Mouse (Mus musculus) megakaryocyte progenitor cell, adult 5-6 weeks (primary cell): ENCODE measurements around the gene Aimp2. TPM values are rescaled to one million over a fixed set of nuclear protein-coding genes. Genes with fewer than 3 reads are reported as not detected.
A peak's percentile ranks its signal among the peaks of the same experiment; 100 is the strongest.

Experiments used
- ATAC-seq: replicated peaks from 2 replicates; pipeline ENCODE4 v1.8.0; 2016; ENCODE audit warnings: mild to moderate bottlenecking, moderate TSS enrichment, inconsistent platforms; ENCODE audit not compliant: poor library complexity
- total RNA-seq, 2 experiments: library from RNA; stranded (forward) in 1 of 2; stranded (reverse) in 1 of 2; fragments of 157-497, 149-512 nt in 1 of 2; fragments of 200-1000 nt in 1 of 2; gene quantifications; 2 replicates each; pipeline versions ENCODE4 v1.2.3 to v1.2.4; 2015 to 2017

The Aimp2 gene
- total RNA-seq, 2 experiments from 2014 or later, result 71.2 to 74.0 TPM

GRCm38 (mm10) chr5:143903813-143904212 is 5.8 kb downstream of the Aimp2 start:
- peak; percentile 67 for ATAC-seq

DNA sequence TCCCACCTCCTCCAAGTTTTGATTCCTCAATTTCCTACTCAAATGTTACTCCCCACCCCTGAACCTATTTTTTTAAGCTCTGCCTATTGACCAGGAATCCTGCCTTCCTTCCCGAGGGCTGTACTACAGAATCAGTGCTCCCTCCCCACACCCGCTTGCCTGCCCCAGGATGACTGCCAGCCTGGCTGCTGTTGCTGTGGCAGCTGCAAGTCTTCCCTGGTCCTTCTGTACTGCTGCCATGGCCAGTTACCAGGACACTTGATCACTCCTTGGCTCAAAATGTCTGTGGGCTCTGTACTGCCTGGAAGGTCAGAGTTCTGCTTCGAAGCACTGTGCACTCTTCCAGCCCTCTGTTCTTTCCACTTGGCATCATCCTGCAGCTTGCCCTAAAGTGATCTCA is 7.5 kb downstream of the Aimp2 start:
- ATAC-seq, result no peak

- no peak for ATAC-seq
These were observed 11.9 kb downstream of the Aimp2 start, which contains the start of gene Ankrd61 for GRCm38 (mm10) chr5:143897635-143898330. Gene Ankrd61 (minus strand): TSS chr5:143897685.

- ATAC-seq, result peak; percentile 98
These were observed 16.3 kb downstream of the Aimp2 start for GRCm38 (mm10) chr5:143893396-143893795.

DNA sequence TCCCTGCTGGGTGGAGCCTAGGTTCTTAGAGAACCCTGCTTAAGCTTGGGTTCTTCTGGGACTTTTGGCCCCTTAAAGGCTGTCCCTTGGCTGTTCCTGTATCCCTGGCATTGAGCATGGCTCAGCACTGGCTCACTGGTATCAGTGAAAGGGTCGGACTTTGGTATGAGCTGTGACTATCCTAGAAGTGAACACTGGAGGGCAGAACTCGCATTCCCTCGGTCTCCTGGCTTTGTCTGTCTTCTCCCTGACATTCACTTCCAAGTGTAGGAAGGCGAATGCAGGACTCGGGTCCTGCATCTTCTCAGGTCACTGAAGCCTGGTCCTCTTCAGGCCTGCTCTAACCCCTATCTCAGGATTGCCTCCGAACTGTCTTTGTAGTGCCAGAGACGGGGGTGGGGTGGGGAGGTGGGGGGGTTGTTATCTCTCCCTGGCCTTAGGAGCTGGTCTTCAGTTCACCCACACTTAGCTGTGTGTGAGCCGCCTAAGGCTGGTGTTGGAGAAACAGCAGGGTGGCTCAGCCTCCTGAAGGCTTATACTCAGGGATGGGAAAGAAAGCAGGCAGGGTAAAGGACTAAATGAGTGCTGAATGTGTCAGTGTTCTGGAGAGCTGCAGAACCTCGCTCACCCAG is 17.3 kb downstream of the Aimp2 start:
- ATAC-seq, result peak; percentile 13; the same call in 1 of the 2 replicates

GRCm38 (mm10) chr5:143890741-143891140 is 18.9 kb downstream of the Aimp2 start:
- ATAC-seq, result no peak

GRCm38 (mm10) chr5:143885274-143885673 is 24.4 kb downstream of the Aimp2 start:
- no peak for ATAC-seq

- ATAC-seq, result no peak
These were observed 35.1 kb downstream of the Aimp2 start for GRCm38 (mm10) chr5:143874571-143874970.

- ATAC-seq, result no peak
These were observed 38.0 kb downstream of the Aimp2 start for GRCm38 (mm10) chr5:143871547-143872169.

Other genes with a start within 250 kb of the Aimp2 start
- gene Usp42, start 177.6 kb downstream of the Aimp2 start, total RNA-seq (2015), result 24.0 and 26.4 TPM in 2 replicates
- gene Usp42, start 177.6 kb downstream of the Aimp2 start, total RNA-seq (2017), result 10.0 and 12.5 TPM in 2 replicates
- gene Eif2ak1, start 92.1 kb downstream of the Aimp2 start, total RNA-seq (2015), result 22.1 and 22.7 TPM in 2 replicates
- gene Eif2ak1, start 92.1 kb downstream of the Aimp2 start, total RNA-seq (2017), result 34.2 and 35.2 TPM in 2 replicates
- gene Ankrd61, start 12.2 kb downstream of the Aimp2 start, total RNA-seq (2015), result not detected in 2 replicates
- not detected in 2 replicates for gene Ankrd61, start 12.2 kb downstream of the Aimp2 start, total RNA-seq (2017)
- 20.4 and 29.3 TPM in 2 replicates for gene Pms2, start 117 bp upstream of the Aimp2 start, total RNA-seq (2015)
- gene Pms2, start 117 bp upstream of the Aimp2 start, total RNA-seq (2017), result 26.5 and 38.3 TPM in 2 replicates
- 1.2 and 1.5 TPM in 2 replicates for gene Gm42421, start 18.3 kb upstream of the Aimp2 start, total RNA-seq (2015)
- 0.64 TPM in 1 of 2 replicates, not detected in the other for gene Gm42421, start 18.3 kb upstream of the Aimp2 start, total RNA-seq (2017)
- 0.32 TPM in 1 of 2 replicates, not detected in the other for gene Rsph10b, start 23.2 kb upstream of the Aimp2 start, total RNA-seq (2015)
- gene Rsph10b, start 23.2 kb upstream of the Aimp2 start, total RNA-seq (2017), result not detected in 2 replicates
- 100 and 105 TPM in 2 replicates for gene Ccz1, start 105.0 kb upstream of the Aimp2 start, total RNA-seq (2015)
- 120 and 133 TPM in 2 replicates for gene Ccz1, start 105.0 kb upstream of the Aimp2 start, total RNA-seq (2017)
- not detected in 2 replicates for gene Ocm, start 116.8 kb upstream of the Aimp2 start, total RNA-seq (2015)
- not detected in 2 replicates for gene Ocm, start 116.8 kb upstream of the Aimp2 start, total RNA-seq (2017)
- 8.2 and 9.6 TPM in 2 replicates for gene Lmtk2, start 190.6 kb upstream of the Aimp2 start, total RNA-seq (2015)
- 7.6 and 8.5 TPM in 2 replicates for gene Lmtk2, start 190.6 kb upstream of the Aimp2 start, total RNA-seq (2017)